Mouse (Mus musculus) C2C12 (cell line): ENCODE measurements around the gene Afg1l.

Experiments used
- CEBPB ChIP-seq: IDR thresholded peaks from one replicate; pipeline ENCODE4 v1.6.1; 2011; ENCODE audit warnings: low read depth, mild to moderate bottlenecking, control low read depth, moderate library complexity
- CTCF ChIP-seq: IDR thresholded peaks from one replicate; pipeline ENCODE4 v1.5.1; 2011; ENCODE audit not compliant: control insufficient read depth, insufficient read depth, insufficient read length
- FOSL1 ChIP-seq: IDR thresholded peaks from one replicate; pipeline ENCODE4 v1.8.0; 2011; ENCODE audit warnings: mild to moderate bottlenecking, low read length; ENCODE audit not compliant: poor library complexity, insufficient read depth, severe bottlenecking
- MYOD1 ChIP-seq: IDR thresholded peaks from one replicate; pipeline ENCODE4 v1.6.1; 2011; ENCODE audit warnings: low read depth; ENCODE audit not compliant: control insufficient read depth, insufficient read length

DNA sequence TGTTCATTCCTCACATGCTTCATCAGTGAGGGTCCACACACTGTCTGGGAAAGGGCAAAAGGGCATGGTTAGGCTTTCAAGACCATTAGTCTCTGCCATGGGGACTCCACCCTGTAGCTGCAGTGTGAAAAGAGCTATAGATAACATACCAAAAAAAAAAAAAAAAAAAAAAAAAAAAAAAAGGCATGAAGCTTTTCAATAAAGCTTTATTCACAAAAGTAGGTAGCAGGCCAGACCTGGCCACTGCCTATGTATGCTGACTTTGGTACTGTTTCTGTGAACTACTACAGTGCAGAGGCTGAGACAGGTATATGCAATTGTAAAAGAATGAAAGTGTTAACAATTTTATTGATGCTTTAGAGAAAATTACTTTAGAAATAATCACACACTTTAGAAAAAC is 90.2 kb downstream of the Afg1l start:
- TF ChIP-seq CTCF (no peak), FOSL1 (no peak), MYOD1 (no peak), CEBPB (no peak)
